Mouse (Mus musculus) kidney, embryonic 15.5 days (tissue): ENCODE measurements around the gene Dock9. TPM values are rescaled to one million over a fixed set of nuclear protein-coding genes. Genes with fewer than 3 reads are reported as not detected.

Experiments
- ATAC-seq: fragments of 200-750 bp; cut with Nextera tagmentation; replicated peaks from 2 replicates; pipeline ENCODE4 v1.8.0; 2017; ENCODE audit warnings: moderate TSS enrichment; ENCODE audit not compliant: low FRiP score
- H3K27ac ChIP-seq: fragments of 300-500 bp; sonication (generic); 2 replicates; pipeline ENCODE4 v1.5.1; 2015; ENCODE audit warnings: mild to moderate bottlenecking, inconsistent platforms
- H3K27me3 ChIP-seq: fragments of 300-500 bp; sonication (generic); 2 replicates; pipeline ENCODE4 v1.6.1; 2015; ENCODE audit warnings: inconsistent platforms
- H3K36me3 ChIP-seq: fragments of 300-500 bp; sonication (generic); 2 replicates; pipeline ENCODE4 v1.6.1; 2015; ENCODE audit warnings: inconsistent platforms
- H3K4me1 ChIP-seq: fragments of 300-500 bp; sonication (generic); 2 replicates; pipeline ENCODE4 v1.6.1; 2015; ENCODE audit warnings: inconsistent platforms
- H3K4me2 ChIP-seq: fragments of 300-500 bp; sonication (generic); 2 replicates; pipeline ENCODE4 v1.6.1; 2015; ENCODE audit warnings: moderate library complexity, mild to moderate bottlenecking, inconsistent platforms
- H3K4me3 ChIP-seq: fragments of 300-500 bp; sonication (generic); replicated peaks from 2 replicates; pipeline ENCODE4 v1.5.1; 2015; ENCODE audit warnings: mild to moderate bottlenecking, inconsistent platforms
- H3K9ac ChIP-seq: fragments of 300-500 bp; sonication (generic); 2 replicates; pipeline ENCODE4 v1.6.1; 2015; ENCODE audit warnings: mild to moderate bottlenecking, inconsistent platforms
- H3K9me3 ChIP-seq: fragments of 300-500 bp; sonication (generic); replicated peaks from 2 replicates; pipeline ENCODE4 v1.6.1; 2016; ENCODE audit warnings: inconsistent platforms
- WGBS: fragments of 180-500 bp; shearing (Covaris S2); methylation state at CpG from one replicate; pipeline ENCODE4 v1.1.7; 2015; ENCODE audit warnings: mixed read lengths; 5-methylcytosine and 5-hydroxymethylcytosine counted together
- polyA plus RNA-seq: library from polyadenylated mRNA; unstranded; fragments of >200 nt; fragmentation: Nextera tagmentation; extraction: Ambion mirVana; gene quantifications from 2 replicates; pipeline ENCODE4 v1.2.1, GENCODE M21; 2015

The Dock9 gene
- polyA plus RNA-seq, 1 experiment from 2014 or later, result 11.1 TPM

DNA sequence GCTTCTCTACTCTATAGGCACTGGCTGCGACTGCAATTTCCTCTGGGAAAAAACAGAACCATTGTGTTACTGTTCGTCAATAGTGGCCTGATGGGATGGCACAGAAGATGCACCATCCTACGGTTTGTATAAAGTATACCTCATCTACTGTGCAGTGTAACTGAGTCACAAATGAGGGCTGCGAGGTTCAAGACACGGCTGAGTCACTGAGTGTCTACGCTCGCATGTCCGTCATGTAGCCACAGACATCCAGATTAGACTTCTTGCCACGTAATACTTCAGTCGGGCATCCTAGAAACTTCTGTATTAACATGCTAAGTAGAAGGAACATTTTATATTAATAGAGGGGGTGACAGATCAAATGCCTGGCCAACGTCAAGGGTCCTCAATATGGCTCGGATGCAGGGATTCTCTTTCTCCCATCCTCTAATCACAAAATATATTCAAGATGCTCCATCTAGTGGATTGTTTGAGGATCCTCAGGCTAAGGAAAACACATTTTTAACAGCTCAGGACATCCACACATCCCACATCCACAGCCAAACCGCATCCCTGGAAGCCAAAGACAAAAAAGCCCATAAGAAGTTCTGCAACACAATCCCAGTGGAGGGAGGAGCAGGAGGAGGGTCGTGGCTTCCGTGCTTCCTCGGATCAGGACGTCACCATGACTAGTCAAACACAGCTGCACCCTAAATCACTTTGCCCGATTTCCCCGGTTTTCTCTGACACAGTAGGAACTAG is 44.8 kb downstream of the Dock9 start:
- WGBS, result 49% methylated on average over 19 of the region's 19 CpGs
- peaks cover 14% of the 10 kb centered on the region for H3K4me1 ChIP-seq
- H3K27ac ChIP-seq, result no peak overlapping the region
- H3K4me3 ChIP-seq, result no peak overlapping the region
- H3K9me3 ChIP-seq, result no peaks in the 10 kb centered on the region
- H3K4me2 ChIP-seq, result peak overlapping the region; percentile 29
- H3K27me3 ChIP-seq, result peaks cover 2% of the 10 kb centered on the region; the same call in 1 of the 2 replicates
- H3K9ac ChIP-seq, result 0 out of 2 replicates have a peak overlapping the region, but pooled peaks have one; percentile 3
- no peaks in the 10 kb centered on the region for H3K36me3 ChIP-seq
- no peak; the same call in 1 of the 2 replicates for ATAC-seq

DNA sequence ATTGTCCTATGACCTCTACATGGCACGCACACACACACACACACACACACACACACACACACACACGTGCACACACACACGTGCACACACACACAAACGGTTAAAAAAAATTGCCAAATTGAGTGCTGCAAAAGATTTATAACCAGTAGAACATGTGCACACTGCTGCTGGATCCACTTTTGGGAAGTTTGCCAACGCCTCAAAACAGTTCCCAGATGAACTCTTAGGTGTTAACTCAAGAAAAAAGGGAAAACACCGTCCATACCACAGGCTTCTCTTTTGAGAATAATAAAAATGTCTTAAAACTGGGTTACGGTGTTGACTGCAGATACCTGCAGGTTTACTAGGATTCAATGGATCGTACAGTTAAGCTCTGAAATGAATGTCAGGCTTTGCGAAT is 48.0 kb downstream of the Dock9 start:
- H3K9ac ChIP-seq, result no peak overlapping the region
- no peaks in the 10 kb centered on the region for H3K36me3 ChIP-seq
- peaks cover 29% of the 10 kb centered on the region for H3K4me1 ChIP-seq
- no peak overlapping the region for H3K27ac ChIP-seq
- H3K4me3 ChIP-seq, result no peak overlapping the region
- H3K27me3 ChIP-seq, result peaks cover 2% of the 10 kb centered on the region; the same call in 1 of the 2 replicates
- ATAC-seq, result no peak
- H3K9me3 ChIP-seq, result no peaks in the 10 kb centered on the region
- no peak overlapping the region for H3K4me2 ChIP-seq
- WGBS, result 75% methylated on average over 9 of the region's 9 CpGs

DNA sequence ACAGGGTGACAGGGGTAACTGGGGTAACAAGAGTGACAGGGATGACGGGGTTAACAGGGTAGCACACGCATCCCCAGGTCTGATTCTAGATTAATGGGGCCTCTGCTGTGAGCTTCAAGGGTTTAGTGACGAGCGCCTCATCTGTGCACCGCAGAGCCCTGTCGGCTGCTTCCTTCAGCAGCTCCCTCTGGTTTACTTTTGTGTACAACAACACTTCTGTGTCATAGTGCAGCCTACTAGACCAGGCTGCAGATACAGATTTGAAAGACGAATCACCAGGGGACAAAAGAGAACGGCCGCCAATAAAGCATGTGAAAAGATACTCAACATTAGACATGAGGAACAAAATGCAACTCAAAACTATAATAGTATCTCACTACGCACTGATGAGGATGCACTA is 48.6 kb downstream of the Dock9 start:
- no peak overlapping the region for H3K4me3 ChIP-seq
- no peaks in the 10 kb centered on the region for H3K9me3 ChIP-seq
- ATAC-seq, result no peak
- H3K4me2 ChIP-seq, result no peak overlapping the region
- H3K27ac ChIP-seq, result no peak overlapping the region
- no peaks in the 10 kb centered on the region for H3K36me3 ChIP-seq
- peaks cover 2% of the 10 kb centered on the region; the same call in 1 of the 2 replicates for H3K27me3 ChIP-seq
- 79% methylated on average over 10 of the region's 10 CpGs for WGBS
- peaks cover 32% of the 10 kb centered on the region for H3K4me1 ChIP-seq
- no peak overlapping the region for H3K9ac ChIP-seq

DNA sequence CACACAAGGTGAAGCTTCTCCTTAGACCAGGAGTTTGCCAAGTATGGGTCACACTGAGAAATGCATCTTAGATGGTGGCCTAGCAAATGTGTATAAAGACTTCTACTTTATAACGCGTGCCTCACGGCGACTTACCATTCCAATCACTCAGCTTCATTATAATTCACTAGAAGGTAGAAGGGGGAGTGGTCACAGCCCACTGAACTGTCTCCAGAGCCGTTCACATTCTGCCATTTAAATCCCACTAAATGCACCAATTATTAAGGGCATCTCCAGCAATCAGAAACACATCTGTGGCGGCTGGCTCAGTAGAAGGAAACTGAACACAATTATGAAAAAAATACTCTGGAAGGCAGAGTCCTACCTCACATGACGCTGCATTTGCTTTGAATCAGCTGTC is 50.3 kb downstream of the Dock9 start:
- Histone ChIP-seq H3K4me3 (no peak overlapping the region), H3K9ac (no peak overlapping the region), H3K9me3 (no peaks in the 10 kb centered on the region), H3K4me2 (no peak overlapping the region), H3K36me3 (no peaks in the 10 kb centered on the region), H3K27ac (no peak overlapping the region), H3K27me3 (peaks cover 2% of the 10 kb centered on the region; the same call in 1 of the 2 replicates), H3K4me1 (peaks cover 28% of the 10 kb centered on the region)
- no peak for ATAC-seq
- 67% methylated on average over 7 of the region's 7 CpGs for WGBS

DNA sequence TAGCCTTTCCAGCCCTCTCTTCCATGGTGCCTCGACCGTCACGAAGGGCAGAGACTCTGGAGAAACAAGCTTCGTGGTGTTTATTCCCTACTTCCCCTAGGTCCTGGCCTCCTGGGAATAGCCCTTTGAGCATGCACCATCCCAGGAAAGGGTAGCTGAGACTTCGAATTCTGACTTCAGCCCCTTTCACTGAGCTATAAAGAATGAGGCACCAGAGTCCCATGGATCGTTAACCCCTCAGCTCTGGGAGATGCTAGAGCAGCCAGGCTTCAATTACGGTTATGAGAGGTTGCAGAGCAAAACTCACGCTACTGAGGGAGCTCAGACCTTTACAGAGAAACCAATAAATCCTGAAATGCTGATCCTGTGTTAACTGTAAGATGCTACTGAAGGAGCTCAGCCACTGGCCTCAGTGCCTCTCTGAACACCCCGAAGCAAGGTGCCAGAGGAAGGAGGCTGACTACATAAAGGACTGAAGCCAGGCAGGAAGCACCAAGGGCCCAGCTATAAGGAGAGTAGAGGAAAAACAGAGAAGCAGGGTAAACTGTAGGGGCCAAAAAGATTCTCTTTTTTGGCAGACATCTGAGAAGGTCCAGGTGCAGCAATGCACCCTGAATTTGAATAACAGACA is 53.7 kb downstream of the Dock9 start:
- Histone ChIP-seq H3K9me3 (no peaks in the 10 kb centered on the region), H3K27ac (no peak overlapping the region), H3K4me2 (no peak overlapping the region), H3K9ac (no peak overlapping the region), H3K4me1 (peaks cover 28% of the 10 kb centered on the region), H3K36me3 (no peaks in the 10 kb centered on the region), H3K27me3 (peaks cover 4% of the 10 kb centered on the region; the same call in 1 of the 2 replicates), H3K4me3 (no peak overlapping the region)
- WGBS, result 26% methylated on average over 9 of the region's 9 CpGs
- ATAC-seq, result peak; percentile 83

DNA sequence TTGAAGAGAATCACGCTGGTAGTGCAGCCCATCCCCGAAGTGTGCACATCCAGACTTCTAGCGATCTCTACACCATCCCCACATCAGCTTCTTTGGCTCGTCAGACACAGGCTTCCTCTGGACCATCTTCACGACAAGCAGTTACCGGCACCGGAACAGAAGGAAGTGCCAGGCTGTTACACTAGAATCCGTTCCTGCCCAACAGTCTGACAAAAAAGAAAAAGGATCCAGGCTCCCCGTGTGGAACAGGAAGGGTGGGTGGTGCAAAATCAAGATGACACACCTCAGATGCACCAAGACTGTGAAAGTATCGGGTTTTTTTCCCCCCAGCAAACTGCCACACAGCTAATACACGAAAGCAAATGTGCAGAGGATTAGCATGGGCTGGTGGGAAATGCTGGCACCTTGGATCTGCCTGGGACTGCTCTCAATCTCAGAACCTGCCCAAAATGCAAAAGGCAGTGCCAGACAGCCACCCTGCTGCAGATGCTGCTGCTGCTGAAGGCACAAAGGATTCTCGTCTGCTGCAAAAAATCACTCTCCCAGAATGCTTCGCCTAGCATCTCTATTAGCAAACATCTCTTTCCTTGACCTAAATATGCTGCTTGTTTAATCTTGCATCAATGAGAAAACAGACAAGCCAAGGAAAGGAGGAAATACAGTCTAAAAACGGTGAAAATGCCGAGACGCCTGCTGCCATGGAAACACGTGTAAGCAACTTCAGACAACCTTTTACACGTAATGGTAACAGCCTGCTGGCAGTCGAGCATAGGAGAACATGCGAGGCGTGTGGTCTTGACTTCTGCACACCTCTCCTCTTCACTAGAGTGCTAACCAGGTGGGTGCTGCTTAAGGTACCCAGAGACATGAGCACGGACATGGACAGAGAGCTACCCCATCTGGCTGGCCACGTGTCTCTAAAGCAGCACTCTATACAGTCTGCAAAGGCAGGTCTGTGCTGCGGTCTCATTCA is 58.9 kb downstream of the Dock9 start:
- Histone ChIP-seq H3K27ac (no peak overlapping the region), H3K9me3 (no peaks in the 10 kb centered on the region), H3K27me3 (peaks cover 4% of the 10 kb centered on the region; the same call in 1 of the 2 replicates), H3K4me3 (no peak overlapping the region), H3K36me3 (no peaks in the 10 kb centered on the region), H3K9ac (no peak overlapping the region), H3K4me1 (peaks cover 19% of the 10 kb centered on the region), H3K4me2 (no peak overlapping the region)
- no peak for ATAC-seq
- 68% methylated on average over 24 of the region's 24 CpGs for WGBS

DNA sequence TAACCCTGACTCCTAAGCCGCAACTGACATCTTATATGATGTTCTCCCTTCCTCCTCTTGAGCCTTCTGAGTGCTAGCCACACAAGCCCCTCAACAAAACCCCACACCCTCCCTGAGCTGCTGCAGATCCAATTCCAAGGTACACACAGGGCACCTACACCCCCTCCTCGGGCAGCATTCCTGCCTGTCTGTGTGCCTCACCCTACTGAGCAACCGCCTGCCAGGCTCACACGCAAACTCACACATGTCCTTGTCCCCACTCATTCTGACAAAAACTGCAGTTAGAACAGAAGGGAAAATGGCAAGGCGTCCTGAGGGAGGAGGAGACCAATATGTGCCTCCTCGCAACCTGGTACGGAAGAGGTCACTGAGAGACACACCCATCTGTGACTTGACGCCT is 60.4 kb downstream of the Dock9 start:
- H3K4me1 ChIP-seq, result 0 out of 2 replicates have a peak, but pooled peaks cover 17% of the 10 kb centered on the region
- H3K27me3 ChIP-seq, result peaks cover 4% of the 10 kb centered on the region; the same call in 1 of the 2 replicates
- H3K9me3 ChIP-seq, result no peaks in the 10 kb centered on the region
- WGBS, result 60% methylated on average over 8 of the region's 8 CpGs
- H3K4me2 ChIP-seq, result no peak overlapping the region
- ATAC-seq, result peak; percentile 55; the same call in 1 of the 2 replicates
- H3K36me3 ChIP-seq, result no peaks in the 10 kb centered on the region
- H3K9ac ChIP-seq, result no peak overlapping the region
- H3K4me3 ChIP-seq, result no peak overlapping the region
- no peak overlapping the region for H3K27ac ChIP-seq

DNA sequence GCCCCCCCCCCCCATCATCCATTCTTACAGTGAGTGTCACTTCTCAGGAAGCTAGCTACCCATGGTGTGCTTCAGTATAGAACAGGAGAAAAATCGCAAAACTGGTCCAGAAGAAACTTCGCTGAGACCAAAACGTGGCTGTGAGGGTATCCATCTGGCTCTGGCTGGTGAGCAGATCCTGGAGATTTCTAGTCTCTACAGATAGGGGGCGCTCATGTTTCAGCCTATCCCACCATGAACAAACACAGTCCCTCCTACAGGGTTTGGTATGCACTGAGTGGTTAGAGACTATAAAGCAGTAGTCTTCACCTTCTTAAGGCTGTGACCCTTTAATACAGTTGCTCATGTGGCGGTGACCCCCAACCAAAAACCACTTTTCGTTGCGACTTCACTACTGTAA is 62.0 kb downstream of the Dock9 start:
- no peak overlapping the region for H3K4me2 ChIP-seq
- H3K9me3 ChIP-seq, result no peaks in the 10 kb centered on the region
- no peak overlapping the region for H3K27ac ChIP-seq
- WGBS, result 63% methylated on average over 7 of the region's 7 CpGs
- H3K9ac ChIP-seq, result no peak overlapping the region
- no peak for ATAC-seq
- H3K27me3 ChIP-seq, result peaks cover 4% of the 10 kb centered on the region; the same call in 1 of the 2 replicates
- no peaks in the 10 kb centered on the region for H3K36me3 ChIP-seq
- H3K4me3 ChIP-seq, result no peak overlapping the region
- peaks cover 29% of the 10 kb centered on the region; the same call in 1 of the 2 replicates for H3K4me1 ChIP-seq

DNA sequence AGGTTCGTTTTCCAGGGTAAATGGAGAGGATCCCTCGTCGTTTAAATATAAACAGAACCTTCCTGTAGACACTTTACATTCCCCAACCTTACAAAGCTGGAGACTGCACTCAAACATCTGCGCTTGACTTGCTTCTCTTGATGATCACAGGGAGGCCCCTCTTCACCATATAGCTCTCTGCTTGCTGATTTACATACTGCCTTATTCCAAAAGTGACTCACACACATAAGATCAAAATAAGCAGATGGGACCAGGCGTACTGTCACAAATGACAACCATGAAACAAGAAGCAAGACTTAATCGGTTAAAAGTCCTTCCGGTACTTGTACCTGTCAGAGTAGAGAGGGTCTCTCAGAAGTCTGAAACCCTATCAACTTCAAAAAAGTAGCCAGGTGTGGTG is 63.4 kb downstream of the Dock9 start:
- no peak for ATAC-seq

DNA sequence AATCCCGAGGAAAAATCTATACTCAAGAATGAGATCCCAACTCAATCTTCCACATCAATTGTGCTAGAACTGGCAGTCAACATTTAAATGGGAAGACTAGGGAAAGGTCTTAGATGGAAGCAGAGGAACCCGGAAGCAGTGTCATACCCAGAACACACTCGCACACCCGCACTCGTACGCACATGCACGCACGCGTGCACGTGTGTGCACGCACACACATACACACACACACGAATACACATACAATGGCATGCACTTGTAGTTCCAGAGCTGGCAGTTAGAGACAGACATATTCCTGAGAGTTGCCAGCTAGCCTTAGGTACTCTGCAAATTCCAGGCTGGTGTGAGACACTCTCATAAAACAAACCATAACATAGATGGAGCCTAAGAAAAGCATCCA is 63.9 kb downstream of the Dock9 start:
- ATAC-seq, result no peak
- no peak overlapping the region for H3K4me3 ChIP-seq
- no peak overlapping the region for H3K9ac ChIP-seq
- no peak overlapping the region for H3K4me2 ChIP-seq
- WGBS, result 97% methylated on average over 12 of the region's 12 CpGs
- H3K27me3 ChIP-seq, result no peaks in the 10 kb centered on the region
- H3K9me3 ChIP-seq, result no peaks in the 10 kb centered on the region
- H3K27ac ChIP-seq, result no peak overlapping the region
- no peaks in the 10 kb centered on the region for H3K36me3 ChIP-seq
- peaks cover 30% of the 10 kb centered on the region; the same call in 1 of the 2 replicates for H3K4me1 ChIP-seq

More for the DNA sequence above, 63.4 kb downstream of the Dock9 start:
- H3K4me1 ChIP-seq, result peaks cover 31% of the 10 kb centered on the region; the same call in 1 of the 2 replicates
- no peak overlapping the region for H3K4me3 ChIP-seq
- H3K36me3 ChIP-seq, result no peaks in the 10 kb centered on the region
- H3K9me3 ChIP-seq, result no peaks in the 10 kb centered on the region
- WGBS, result 81% methylated on average over 7 of the region's 7 CpGs
- H3K9ac ChIP-seq, result no peak overlapping the region
- H3K27me3 ChIP-seq, result no peaks in the 10 kb centered on the region
- H3K4me2 ChIP-seq, result no peak overlapping the region
- H3K27ac ChIP-seq, result no peak overlapping the region

DNA sequence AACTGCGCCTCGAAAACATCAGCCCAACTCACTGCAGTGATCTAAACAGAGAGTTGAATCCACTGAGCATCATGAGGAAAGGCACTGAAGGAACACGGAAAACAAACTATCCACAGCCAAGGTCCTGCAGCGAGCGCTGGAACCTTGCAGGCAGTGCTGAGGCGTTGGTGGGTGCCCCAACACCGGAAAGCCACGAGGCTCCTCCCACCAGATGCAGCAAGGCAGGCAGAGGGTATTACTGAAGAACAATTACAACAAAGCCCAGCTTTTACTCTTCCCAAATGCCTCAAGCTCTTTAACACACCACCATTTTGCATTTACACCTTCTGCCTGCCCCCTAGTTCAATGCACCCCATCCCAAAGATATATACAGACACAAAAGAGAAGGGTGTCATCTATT is 65.4 kb downstream of the Dock9 start:
- ATAC-seq, result peak; percentile 31
- H3K27ac ChIP-seq, result no peak overlapping the region
- no peak overlapping the region for H3K4me3 ChIP-seq
- H3K4me2 ChIP-seq, result peak overlapping the region; percentile 28; the same call in 1 of the 2 replicates
- H3K9me3 ChIP-seq, result no peaks in the 10 kb centered on the region
- no peaks in the 10 kb centered on the region for H3K27me3 ChIP-seq
- 30% methylated on average over 8 of the region's 8 CpGs for WGBS
- peaks cover 19% of the 10 kb centered on the region; the same call in 1 of the 2 replicates for H3K4me1 ChIP-seq
- H3K9ac ChIP-seq, result no peak overlapping the region
- no peaks in the 10 kb centered on the region for H3K36me3 ChIP-seq
